Mouse (Mus musculus): ENCODE results near the gene Cct5. TPM values are rescaled to one million over a fixed set of nuclear protein-coding genes. Genes with fewer than 3 reads are reported as not detected.

Cct5 gene
- total RNA-seq, 2 experiments from 2014 or later: 223 to 246 TPM

DNA sequence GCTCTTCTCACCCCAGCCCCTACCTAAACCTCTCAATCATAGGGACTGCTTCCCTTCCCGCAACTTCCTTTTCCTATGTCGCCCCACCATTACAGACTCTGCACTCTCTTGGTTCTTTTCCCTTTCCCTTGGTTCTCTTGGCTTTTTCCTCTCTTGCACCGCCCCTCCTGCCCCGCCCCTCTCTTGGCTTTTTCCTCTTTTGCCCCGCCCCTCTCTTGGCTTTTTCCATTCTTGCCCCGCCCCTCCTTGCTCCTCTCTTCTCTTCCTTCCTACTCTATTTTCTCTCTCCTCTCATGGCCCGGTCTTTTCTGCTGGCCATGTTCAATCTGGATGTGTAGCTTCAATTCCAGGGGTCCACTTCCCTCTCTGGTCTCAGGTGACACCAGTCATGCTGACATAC is 34.2 kb downstream of the Cct5 start:
- no peak for DNase-seq (ENCODE audit: low spot score in 2 of 2)

DNA sequence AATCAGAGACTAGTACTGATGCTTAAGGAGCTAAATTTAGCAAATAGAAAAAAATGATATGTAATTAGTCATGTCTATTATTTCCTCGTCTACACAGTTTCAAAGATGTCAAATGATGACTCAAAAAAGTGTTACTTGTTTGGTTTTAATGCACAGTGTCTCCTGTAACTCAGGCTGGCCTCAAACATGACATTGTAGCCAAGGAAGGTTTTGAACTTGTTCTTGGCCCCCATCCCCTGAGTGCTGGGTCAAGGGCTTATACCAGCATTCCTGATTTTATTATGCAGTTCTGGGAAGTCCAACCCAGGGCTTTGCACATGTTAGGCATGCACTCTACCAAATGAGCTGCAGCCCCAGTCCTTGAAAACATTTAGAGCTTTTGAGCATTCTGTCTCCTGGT is 35.8 kb downstream of the Cct5 start:
- no peak for DNase-seq (ENCODE audit: low spot score in 2 of 2)

GRCm38 (mm10) chr15:31565184-31565583 is 36.4 kb downstream of the Cct5 start, which contains the start of gene Cmbl:
TSS of gene Cmbl (plus strand) at chr15:31565389.
- no peak for DNase-seq (ENCODE audit: low spot score in 2 of 2)

DNA sequence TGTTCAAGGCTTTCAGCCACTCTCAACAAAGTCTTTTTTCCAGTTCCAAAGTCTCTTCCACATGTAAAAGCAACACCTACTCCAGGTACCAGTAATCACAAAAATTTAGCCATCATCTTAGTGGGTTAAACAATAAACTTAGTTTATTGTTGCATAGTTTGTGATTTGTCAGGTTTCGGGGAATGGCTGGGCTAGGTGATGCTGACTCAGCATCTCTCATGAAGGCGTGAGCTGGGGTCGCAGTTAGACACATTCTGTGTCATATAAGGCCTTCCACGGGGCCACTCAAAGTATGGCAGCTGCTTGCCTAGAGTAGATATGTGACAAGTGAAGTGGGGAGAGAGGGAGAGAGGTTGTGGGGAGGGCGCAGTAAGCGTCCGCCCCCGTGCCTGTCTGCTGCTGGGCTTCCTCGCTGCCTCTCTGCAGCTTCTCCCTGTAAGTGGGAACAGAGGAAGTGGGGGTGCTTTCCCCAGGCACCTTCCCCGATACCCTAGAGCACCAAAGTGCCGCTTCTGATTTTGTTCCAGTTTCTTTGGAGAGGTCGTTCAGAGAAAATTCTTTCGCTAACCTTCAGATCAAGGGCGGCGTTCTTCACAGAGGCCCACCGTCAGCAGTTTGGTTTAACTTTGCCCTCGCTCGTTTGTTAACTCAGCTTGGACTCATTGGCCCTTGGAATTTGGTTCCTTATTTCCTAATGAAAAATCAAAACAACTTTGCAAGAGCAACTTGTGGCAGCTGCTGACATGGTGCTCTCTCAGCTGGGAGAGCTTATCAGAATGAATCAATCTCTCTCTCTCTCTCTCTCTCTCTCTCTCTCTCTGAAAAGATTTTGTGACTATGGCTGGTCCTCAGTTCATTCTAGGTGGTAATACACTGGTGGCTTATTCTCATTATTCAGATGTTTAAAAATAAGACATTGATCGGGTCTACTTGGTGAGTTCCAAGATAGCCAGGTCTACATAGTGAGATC is 37.7 kb downstream of the Cct5 start:
- DNase-seq (ENCODE audit: low spot score in 2 of 2): no peak

DNA sequence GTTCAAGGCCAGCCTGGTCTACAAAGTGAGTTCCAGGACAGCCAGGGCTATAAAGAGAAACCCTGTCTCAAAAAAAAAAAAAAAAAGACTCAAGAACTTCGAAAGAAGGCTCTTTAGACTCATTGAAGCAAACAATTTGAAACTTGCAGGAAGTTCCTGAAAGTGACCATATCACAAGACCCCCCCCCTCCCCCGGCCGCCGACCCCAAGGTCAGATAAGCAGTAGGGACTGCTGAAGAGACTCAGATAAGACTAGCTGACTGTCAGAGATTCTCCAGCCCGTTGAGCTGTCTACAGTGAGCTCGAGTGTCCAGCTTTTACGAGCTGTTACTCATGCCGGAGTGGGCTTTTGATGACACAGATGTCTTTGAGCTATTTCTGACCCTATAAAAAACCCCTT is 38.8 kb downstream of the Cct5 start:
- no peak for DNase-seq (ENCODE audit: low spot score in 2 of 2)

GRCm38 (mm10) chr15:31561976-31562375 is 39.6 kb downstream of the Cct5 start:
- no peak for DNase-seq (ENCODE audit: low spot score in 2 of 2)

GRCm38 (mm10) chr15:31561390-31561789 is 40.2 kb downstream of the Cct5 start:
- DNase-seq (ENCODE audit: low spot score in 2 of 2): no peak

DNA sequence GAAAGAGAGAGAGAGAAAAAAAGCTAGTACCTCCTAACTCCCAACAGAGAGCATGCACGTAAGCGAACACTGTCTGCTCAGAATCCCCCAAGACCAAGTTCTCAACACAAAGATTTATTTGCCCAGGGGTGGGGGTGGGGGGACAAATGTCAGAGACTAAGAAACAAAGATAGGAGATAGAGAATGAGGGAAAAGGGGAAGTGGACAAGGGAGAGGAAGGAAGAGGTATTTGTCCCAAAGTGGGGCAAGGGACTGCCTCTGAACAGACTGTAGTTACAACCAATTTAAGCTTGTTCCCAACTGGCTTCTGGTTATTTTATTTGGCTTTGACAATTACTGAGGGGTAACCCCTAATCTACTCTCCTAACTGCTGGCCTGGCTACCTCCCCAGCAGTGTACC is 46.7 kb downstream of the Cct5 start:
- no peak for DNase-seq (ENCODE audit: low spot score in 2 of 2)

DNA sequence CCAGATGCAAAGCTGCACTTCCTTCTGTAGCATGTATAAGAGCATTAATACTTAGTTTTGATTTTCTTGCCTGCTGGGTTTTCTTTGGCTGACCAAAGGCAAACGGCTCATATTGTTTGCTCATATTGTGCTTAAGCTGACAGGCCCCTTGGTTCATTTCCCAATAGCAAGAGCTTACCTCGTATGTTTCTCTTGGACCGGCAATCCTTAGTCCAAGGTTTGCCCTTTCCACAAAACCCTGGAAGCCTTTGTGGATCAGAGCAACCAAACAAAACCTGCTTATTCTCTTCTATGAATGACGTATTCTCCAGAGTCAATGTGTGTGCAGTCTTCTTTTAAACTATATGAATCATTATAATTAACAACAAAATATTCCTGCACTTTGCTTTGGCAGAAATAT is 51.2 kb downstream of the Cct5 start:
- DNase-seq (ENCODE audit: low spot score in 2 of 2): no peak

DNA sequence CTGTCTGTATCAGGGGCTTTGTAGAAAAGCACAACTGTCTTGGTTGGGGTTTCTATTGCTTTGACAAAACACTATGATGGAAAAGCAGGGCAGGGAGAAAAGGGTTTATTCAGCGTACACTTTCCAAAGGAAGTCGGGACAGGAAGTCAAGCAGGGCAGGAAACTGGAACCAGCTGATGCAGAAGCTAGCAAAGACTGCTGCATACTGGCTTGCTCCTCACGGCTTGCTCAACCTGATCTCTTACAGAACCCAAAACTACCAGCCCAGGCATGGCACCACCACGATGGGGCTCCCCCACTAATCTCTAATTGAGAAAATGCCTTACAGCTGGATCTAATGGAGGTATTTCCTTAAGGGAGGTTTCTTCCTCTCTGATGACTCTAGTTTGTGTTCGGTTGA is 54.2 kb downstream of the Cct5 start:
- no peak for DNase-seq (ENCODE audit: low spot score in 2 of 2)

GRCm38 (mm10) chr15:31546291-31546690 is 55.3 kb downstream of the Cct5 start:
- DNase-seq (ENCODE audit: low spot score in 2 of 2): no peak

DNA sequence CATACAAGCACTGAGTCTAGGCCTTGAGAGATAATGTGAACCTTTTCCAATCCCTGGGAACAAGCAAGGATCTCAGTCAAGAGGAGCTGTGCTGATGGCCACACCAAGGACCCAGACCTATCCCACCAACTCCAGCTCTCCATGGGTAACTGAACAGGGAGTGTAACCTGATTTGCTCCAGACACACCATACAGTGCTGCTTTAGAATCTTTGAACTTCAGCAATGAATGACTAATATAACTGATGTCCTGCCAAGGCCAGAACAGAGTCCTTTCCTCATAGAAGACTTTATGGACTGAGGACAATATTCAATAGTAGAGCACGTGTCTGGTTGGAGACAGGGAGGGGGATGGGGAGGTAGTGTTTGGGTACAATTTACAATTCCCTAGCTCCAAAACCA is 56.5 kb downstream of the Cct5 start:
- DNase-seq (ENCODE audit: low spot score in 2 of 2): no peak

GRCm38 (mm10) chr15:31543246-31543645 is 58.4 kb downstream of the Cct5 start:
- DNase-seq (ENCODE audit: low spot score in 2 of 2): no peak

DNA sequence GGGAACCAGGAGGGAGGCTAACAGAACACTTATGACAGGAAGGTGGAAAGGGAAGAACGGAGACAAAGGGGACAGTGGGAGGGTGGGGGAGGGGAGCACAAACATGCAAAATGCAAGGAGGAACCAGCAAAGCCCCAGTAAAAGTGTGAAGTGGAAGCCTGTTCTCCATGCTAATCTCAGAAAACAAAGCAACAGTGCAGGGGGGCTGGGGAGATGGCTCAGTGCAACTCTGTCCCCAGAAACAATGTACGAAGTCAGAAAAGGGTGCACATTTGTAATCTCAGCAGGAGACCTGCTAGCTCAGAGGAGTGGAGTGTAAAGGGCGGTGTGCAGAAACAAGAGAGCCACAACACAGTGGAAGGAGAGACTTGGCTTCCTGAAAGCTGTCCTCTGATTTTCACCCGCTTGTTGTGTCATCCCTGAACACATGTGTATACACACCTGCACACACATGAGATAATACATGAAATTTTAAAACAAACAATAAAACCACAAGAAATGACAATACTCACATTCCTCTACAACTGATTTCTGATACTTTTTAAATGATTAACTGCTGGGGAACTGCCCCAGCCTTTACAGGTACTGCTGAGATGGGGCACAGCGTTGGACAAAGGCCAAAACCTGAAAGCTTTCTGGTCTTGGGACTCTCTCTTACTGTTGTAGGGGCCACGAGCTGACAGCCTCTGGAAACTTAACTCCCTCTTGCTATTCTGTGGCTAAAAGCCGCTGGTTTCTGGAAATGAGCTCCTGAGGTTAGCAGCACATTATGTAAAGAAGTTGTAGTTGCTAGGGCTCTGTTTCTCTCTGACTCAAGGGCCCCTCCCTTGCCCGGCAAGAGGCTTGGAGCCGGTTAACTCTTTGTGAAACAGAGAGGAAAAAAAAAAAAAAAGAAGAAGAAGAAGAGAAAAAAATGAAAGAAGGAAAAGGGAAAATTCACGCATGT is 59.3 kb downstream of the Cct5 start:
- DNase-seq (ENCODE audit: low spot score in 2 of 2): no peak

Other genes starting within 250 kb of the Cct5 start
- gene Ankrd33b, start 234.1 kb downstream of the Cct5 start, total RNA-seq (2021): 10 to 100 TPM; 19.2 to 23.7 TPM
- gene Ropn1l, start 148.1 kb downstream of the Cct5 start, total RNA-seq (2021): 1 to 10 TPM in 1 of 2 experiments, not detected in 1; 1.3 TPM
- gene March6, start 70.8 kb downstream of the Cct5 start, total RNA-seq (2021): 100 to 1,000 TPM; 203 to 213 TPM
- 10 to 100 TPM; 12.3 to 16.0 TPM for gene Cmbl, start 36.4 kb downstream of the Cct5 start, total RNA-seq (2021)
- 10 to 100 TPM; 12.9 to 13.5 TPM for gene Fam173b, start within 50 bp of the Cct5 start, total RNA-seq (2021)

Measured in layer of hippocampus, postnatal 14 days (tissue).